Mouse (Mus musculus) kidney, embryonic 16.5 days (tissue): ENCODE data around the gene Psma4. TPM values are rescaled to one million over a fixed set of nuclear protein-coding genes. Genes with fewer than 3 reads are reported as not detected.
A peak's percentile ranks its signal among the peaks of the same experiment; 100 is the strongest.

Experiments used
- ATAC-seq: fragments of 200-750 bp; cut with Nextera tagmentation; 2 replicates; pipeline ENCODE4 v1.8.0; 2017; ENCODE audit warnings: moderate TSS enrichment; ENCODE audit not compliant: low FRiP score, low TSS enrichment
- H3K27ac ChIP-seq: fragments of 300-500 bp; sonication (generic); 2 replicates; pipeline ENCODE4 v1.5.1; 2014; ENCODE audit warnings: low read length
- H3K27me3 ChIP-seq: fragments of 300-500 bp; sonication (generic); 2 replicates; pipeline ENCODE4 v1.6.1; 2014; ENCODE audit warnings: low read length, control low read depth, mixed read lengths; ENCODE audit not compliant: insufficient read depth
- H3K36me3 ChIP-seq: fragments of 300-500 bp; sonication (generic); 2 replicates; pipeline ENCODE4 v1.6.1; 2014; ENCODE audit warnings: low read length, control low read depth, mixed read lengths; ENCODE audit not compliant: insufficient read depth
- H3K4me1 ChIP-seq: fragments of 300-500 bp; sonication (generic); 2 replicates; pipeline ENCODE4 v1.6.1; 2014; ENCODE audit warnings: low read length, control low read depth, mixed read lengths; ENCODE audit not compliant: insufficient read depth
- H3K4me2 ChIP-seq: fragments of 300-500 bp; sonication (generic); replicated peaks from 2 replicates; pipeline ENCODE4 v1.6.1; 2014; ENCODE audit warnings: low read depth, low read length
- H3K4me3 ChIP-seq: fragments of 300-500 bp; sonication (generic); 2 replicates; pipeline ENCODE4 v1.5.1; 2014; ENCODE audit warnings: mild to moderate bottlenecking, low read length
- H3K9ac ChIP-seq: fragments of 300-500 bp; sonication (generic); replicated peaks from 2 replicates; pipeline ENCODE4 v1.6.1; 2014; ENCODE audit warnings: low read length
- H3K9me3 ChIP-seq: fragments of 300-500 bp; sonication (generic); 2 replicates; pipeline ENCODE4 v1.6.1; 2016; ENCODE audit warnings: low read length, control low read depth
- WGBS: fragments of 180-500 bp; shearing (Covaris S2); extraction: QIAGEN DNeasy Blood & Tissue Kit; methylation state at CpG from one replicate; pipeline ENCODE4 v1.1.7; 2014; 5-methylcytosine and 5-hydroxymethylcytosine counted together
- polyA plus RNA-seq: library from polyadenylated mRNA; unstranded; fragments of >200 nt; fragmentation: Nextera tagmentation; extraction: Ambion mirVana; gene quantifications from 2 replicates; pipeline ENCODE4 v1.2.1, GENCODE M21; 2015

The Psma4 gene
- 319 and 335 TPM in 2 replicates for polyA plus RNA-seq

GRCm38 (mm10) chr9:54950575-54951321, at the start of gene Psma4, which contains the start of gene AY074887:
Gene Psma4 (plus strand): TSS chr9:54950790.
Gene AY074887 (minus strand): TSS chr9:54950998.
- Histone ChIP-seq H3K9me3 (no peaks in the 10 kb centered on the region), H3K4me3 (peak within 1 kb of the TSS; percentile 95), H3K9ac (peak within 1 kb of the TSS; percentile 95), H3K36me3 (peaks cover 24% of the 10 kb centered on the region), H3K27me3 (no peaks in the 10 kb centered on the region), H3K4me1 (peaks cover 13% of the 10 kb centered on the region), H3K27ac (peak within 1 kb of the TSS; percentile 96), H3K4me2 (peak within 1 kb of the TSS; percentile 86)
- ATAC-seq, result peak; percentile 100
- under 1% methylated on average over 63 of the region's 65 CpGs for WGBS

GRCm38 (mm10) chr9:54909446-54909845, 41.1 kb upstream of the Psma4 start:
- WGBS, result 86% methylated on average over 5 of the region's 5 CpGs
- no peak overlapping the region for H3K9ac ChIP-seq
- H3K27me3 ChIP-seq, result no peaks in the 10 kb centered on the region
- ATAC-seq, result no peak
- no peaks in the 10 kb centered on the region for H3K4me1 ChIP-seq
- no peak overlapping the region for H3K27ac ChIP-seq
- H3K9me3 ChIP-seq, result no peaks in the 10 kb centered on the region
- no peak overlapping the region for H3K4me3 ChIP-seq
- no peak overlapping the region for H3K4me2 ChIP-seq
- H3K36me3 ChIP-seq, result peaks cover 37% of the 10 kb centered on the region

- H3K27me3 ChIP-seq, result no peaks in the 10 kb centered on the region
- H3K4me3 ChIP-seq, result no peak overlapping the region
- H3K9ac ChIP-seq, result no peak overlapping the region
- no peaks in the 10 kb centered on the region for H3K9me3 ChIP-seq
- no peak for ATAC-seq
- no peak overlapping the region for H3K27ac ChIP-seq
- peaks cover 7% of the 10 kb centered on the region for H3K4me1 ChIP-seq
- H3K4me2 ChIP-seq, result no peak overlapping the region
- WGBS, result 67% methylated on average over 7 of the region's 7 CpGs
- 0 out of 2 replicates have a peak, but pooled peaks cover 3% of the 10 kb centered on the region for H3K36me3 ChIP-seq
Measured at GRCm38 (mm10) chr9:54915576-54915975, 35.0 kb upstream of the Psma4 start.

- H3K4me3 ChIP-seq, result peak overlapping the region; percentile 63; the same call in 1 of the 2 replicates
- H3K4me1 ChIP-seq, result peaks cover 7% of the 10 kb centered on the region
- H3K36me3 ChIP-seq, result 0 out of 2 replicates have a peak, but pooled peaks cover 3% of the 10 kb centered on the region
- H3K27me3 ChIP-seq, result no peaks in the 10 kb centered on the region
- H3K27ac ChIP-seq, result no peak overlapping the region
- no peak overlapping the region for H3K9ac ChIP-seq
- no peaks in the 10 kb centered on the region for H3K9me3 ChIP-seq
- WGBS, result 80% methylated on average over 8 of the region's 8 CpGs
- peak; percentile 18; the same call in 1 of the 2 replicates for ATAC-seq
- peak overlapping the region; percentile 83 for H3K4me2 ChIP-seq
Measured at GRCm38 (mm10) chr9:54916401-54916800, 34.2 kb upstream of the Psma4 start.

DNA sequence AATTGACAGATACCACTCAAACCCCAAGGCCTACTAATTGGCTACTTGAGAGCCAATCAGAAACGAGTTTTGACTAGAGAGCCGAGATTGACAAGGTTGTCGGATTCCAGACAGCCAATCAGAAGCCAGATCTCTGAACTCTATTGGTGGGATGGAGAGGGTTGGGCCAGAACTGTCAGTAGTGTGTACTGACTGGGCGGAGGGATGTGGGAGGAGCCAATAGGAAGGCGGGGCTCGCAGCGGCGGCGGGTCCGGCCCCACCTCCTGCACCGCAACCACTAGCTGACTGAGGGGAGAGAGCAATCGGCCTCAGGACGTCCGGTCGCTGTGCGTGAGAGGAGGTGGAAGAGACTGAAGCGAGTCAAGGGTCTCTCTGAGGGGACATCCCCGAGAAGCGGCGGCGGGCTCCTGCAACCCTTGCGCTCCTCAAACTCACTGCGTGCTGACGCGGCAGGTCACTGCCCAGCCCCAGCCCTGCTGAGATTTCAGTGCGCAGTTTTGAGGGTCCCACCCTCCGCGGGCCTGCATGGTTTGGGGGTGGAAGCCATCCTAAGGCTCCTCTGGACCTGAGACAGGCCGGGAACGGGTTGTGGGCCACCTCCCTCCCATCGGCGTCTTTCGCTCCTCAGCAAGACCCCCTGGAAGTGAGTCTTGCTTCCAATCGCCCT, 33.4 kb upstream of the Psma4 start, which contains the start of gene Hykk:
Gene Hykk (plus strand): TSS at position 274 of the 668 bp plus-strand sequence.
- Histone ChIP-seq H3K27ac (peak within 1 kb of the TSS; percentile 54; the same call in 1 of the 2 replicates), H3K4me1 (peaks cover 7% of the 10 kb centered on the region), H3K9ac (peak within 1 kb of the TSS; percentile 83), H3K4me3 (peak within 1 kb of the TSS; percentile 63), H3K9me3 (peaks cover 2% of the 10 kb centered on the region; the same call in 1 of the 2 replicates), H3K36me3 (peaks cover 2% of the 10 kb centered on the region; the same call in 1 of the 2 replicates), H3K27me3 (no peaks in the 10 kb centered on the region), H3K4me2 (peak within 1 kb of the TSS; percentile 83)
- peak; percentile 99 for ATAC-seq
- 0% methylated on average over 34 of the region's 34 CpGs for WGBS

DNA sequence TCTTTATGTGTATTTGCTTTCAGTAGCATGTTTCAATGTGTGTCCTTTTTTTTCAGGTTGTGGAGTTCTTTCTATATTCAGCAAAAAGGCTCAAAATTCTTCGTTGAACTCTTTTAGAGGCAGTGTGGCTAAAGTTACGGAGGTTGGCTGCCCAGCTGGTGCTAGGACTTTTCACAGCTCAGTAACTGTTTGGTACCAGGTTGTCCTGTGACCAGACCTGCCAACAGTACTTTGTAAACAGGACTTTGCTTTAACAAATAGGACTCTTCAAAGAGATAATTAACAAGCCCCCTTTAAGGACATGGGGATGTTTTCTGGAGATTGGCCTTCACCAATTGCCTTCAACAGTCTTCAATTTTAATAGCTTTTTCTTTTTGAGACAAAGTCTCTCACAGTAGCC, 32.4 kb upstream of the Psma4 start:
- Histone ChIP-seq H3K36me3 (peaks cover 9% of the 10 kb centered on the region; the same call in 1 of the 2 replicates), H3K27me3 (no peaks in the 10 kb centered on the region), H3K27ac (no peak overlapping the region), H3K4me1 (peaks cover 7% of the 10 kb centered on the region), H3K4me2 (0 out of 2 replicates have a peak overlapping the region, but pooled peaks have one; percentile 83), H3K9me3 (peaks cover 8% of the 10 kb centered on the region; the same call in 1 of the 2 replicates), H3K9ac (no peak overlapping the region), H3K4me3 (no peak overlapping the region)
- ATAC-seq, result no peak
- WGBS, result 58% methylated on average over 2 of the region's 2 CpGs

GRCm38 (mm10) chr9:54918781-54919180, 31.8 kb upstream of the Psma4 start:
- WGBS, result 94% methylated on average over 5 of the region's 5 CpGs
- Histone ChIP-seq H3K27ac (no peak overlapping the region), H3K4me2 (no peak overlapping the region)

DNA sequence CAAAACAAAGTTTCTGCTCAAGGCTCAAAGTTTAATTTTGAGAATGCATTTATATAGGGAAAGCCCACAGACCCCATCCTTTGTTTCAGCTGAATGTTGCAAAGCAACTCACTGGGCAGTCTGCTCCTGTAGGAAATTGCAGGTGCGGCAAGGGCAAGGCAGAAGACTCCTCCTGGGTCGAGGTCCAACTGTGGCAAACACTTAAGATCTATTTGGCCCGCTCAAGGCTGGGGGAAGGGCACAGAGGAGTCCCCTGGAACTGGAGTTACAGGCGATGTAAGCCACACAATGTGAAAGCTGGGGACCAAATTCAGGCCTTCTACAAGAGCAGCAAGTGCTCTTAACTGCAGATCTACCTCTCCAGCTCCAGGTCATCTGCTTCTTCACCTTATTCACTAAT, 30.6 kb upstream of the Psma4 start:
- ATAC-seq, result no peak
- Histone ChIP-seq H3K27me3 (no peaks in the 10 kb centered on the region), H3K4me1 (peaks cover 7% of the 10 kb centered on the region), H3K4me3 (no peak overlapping the region), H3K9ac (no peak overlapping the region), H3K4me2 (no peak overlapping the region), H3K36me3 (peaks cover 9% of the 10 kb centered on the region; the same call in 1 of the 2 replicates), H3K9me3 (peaks cover 8% of the 10 kb centered on the region; the same call in 1 of the 2 replicates), H3K27ac (no peak overlapping the region)
- WGBS, result 58% methylated on average over 4 of the region's 4 CpGs

More at GRCm38 (mm10) chr9:54918781-54919180, 31.8 kb upstream of the Psma4 start:
- H3K9me3 ChIP-seq, result peaks cover 8% of the 10 kb centered on the region; the same call in 1 of the 2 replicates
- no peak for ATAC-seq
- H3K4me3 ChIP-seq, result no peak overlapping the region
- H3K4me1 ChIP-seq, result peaks cover 7% of the 10 kb centered on the region
- no peaks in the 10 kb centered on the region for H3K27me3 ChIP-seq
- no peak overlapping the region for H3K9ac ChIP-seq
- H3K36me3 ChIP-seq, result peaks cover 9% of the 10 kb centered on the region; the same call in 1 of the 2 replicates

- 83% methylated on average over 1 of the region's 1 CpGs for WGBS
- no peak overlapping the region for H3K4me3 ChIP-seq
- no peak overlapping the region for H3K4me2 ChIP-seq
- no peaks in the 10 kb centered on the region for H3K36me3 ChIP-seq
- H3K27ac ChIP-seq, result no peak overlapping the region
- no peaks in the 10 kb centered on the region for H3K9me3 ChIP-seq
- no peaks in the 10 kb centered on the region for H3K4me1 ChIP-seq
- H3K9ac ChIP-seq, result no peak overlapping the region
- ATAC-seq, result no peak
- no peaks in the 10 kb centered on the region for H3K27me3 ChIP-seq
Measured at GRCm38 (mm10) chr9:54930741-54931140, 19.8 kb upstream of the Psma4 start.
